Mouse (Mus musculus): Measurements from ENCODE around the gene Sf3a1.

DNA sequence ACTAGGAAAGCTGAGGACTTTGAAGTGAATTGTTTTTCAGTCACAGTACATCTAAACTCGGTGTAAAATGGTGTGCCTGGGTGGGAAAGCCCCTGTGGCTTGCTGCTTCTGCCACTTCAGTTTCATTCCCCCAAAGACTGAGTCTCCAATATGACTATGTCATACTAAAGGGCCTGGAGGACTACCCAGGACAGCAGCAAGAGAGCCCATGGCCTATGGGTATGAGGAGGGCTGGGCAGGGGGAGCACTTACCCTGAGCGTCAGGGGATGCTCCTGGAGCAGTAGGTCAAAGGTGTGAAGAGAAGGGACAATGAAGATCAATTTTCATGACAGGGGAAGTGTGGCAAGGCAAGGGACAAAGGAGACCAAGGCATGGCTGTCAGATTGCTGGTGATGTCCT is 21.2 kb upstream of the Sf3a1 start:
- TF ChIP-seq CTCF (IDR thresholded peaks at IDR 0.05) (no peak), EP300 (IDR thresholded peaks at IDR 0.05) (no peak)

All from lung, postnatal 0 days (tissue).